Mouse (Mus musculus): Measurements from ENCODE around the gene Zfp57.

DNA sequence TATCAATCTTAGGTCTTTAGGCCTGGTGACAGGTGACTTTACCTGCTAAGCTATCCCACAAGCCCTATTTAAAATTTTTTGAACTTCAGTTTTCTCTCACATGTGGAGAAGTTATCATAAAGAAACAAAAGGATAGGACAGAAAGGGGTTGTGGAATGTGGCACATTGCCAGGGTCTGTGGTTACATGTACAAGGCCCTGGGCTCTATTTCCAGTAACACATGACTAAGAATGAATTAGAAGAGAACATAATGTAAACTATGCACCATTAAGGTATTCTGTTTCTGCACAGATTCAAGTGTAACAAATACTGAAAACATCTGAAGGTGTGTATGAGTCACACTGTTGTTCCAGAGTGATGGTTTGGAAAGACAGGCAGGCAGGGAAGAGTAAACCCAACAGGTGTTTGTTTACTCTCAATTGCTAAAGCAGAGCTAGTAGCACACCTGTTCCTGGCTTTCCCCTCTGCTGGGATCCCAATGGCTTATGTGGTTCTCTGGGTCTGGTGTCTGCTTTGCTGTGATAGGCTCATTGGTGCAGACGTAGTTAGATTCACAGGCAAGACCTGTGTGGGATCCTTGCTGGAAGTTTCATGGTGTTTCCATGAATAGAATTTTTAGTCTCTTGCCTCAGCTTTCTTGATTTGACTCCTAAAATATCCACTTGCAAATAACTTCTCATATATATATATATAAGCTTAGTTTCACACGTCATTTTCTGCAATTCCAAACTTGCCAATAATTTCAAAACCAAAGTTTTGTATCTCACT lies 38.3 kb downstream of the Zfp57 start:
- TF ChIP-seq GATA1 (IDR thresholded peaks at IDR 0.05; ENCODE audit: low read length) (no peak), TAL1 (IDR thresholded peaks at IDR 0.05; ENCODE audit: low read length) (no peak)

Data from erythroblast, embryonic 14.5 days (primary cell).